Mouse (Mus musculus): ENCODE data around the gene Gm20498.
A peak's percentile ranks its signal among the peaks of the same experiment; 100 is the strongest.

Gm20498 gene

GRCm38 (mm10) chr12:81331937-81332874, 200.5 kb downstream of the Gm20498 start:
- DNase-seq, result peak; percentile 78

GRCm38 (mm10) chr12:81331046-81331638, 201.6 kb downstream of the Gm20498 start:
- DNase-seq, result no peak

GRCm38 (mm10) chr12:81324991-81325390, 207.7 kb downstream of the Gm20498 start:
- DNase-seq, result no peak

GRCm38 (mm10) chr12:81324116-81324515, 208.6 kb downstream of the Gm20498 start:
- no peak for DNase-seq

GRCm38 (mm10) chr12:81321021-81321420, 211.7 kb downstream of the Gm20498 start:
- no peak for DNase-seq

GRCm38 (mm10) chr12:81317811-81318210, 214.9 kb downstream of the Gm20498 start:
- DNase-seq, result no peak

- DNase-seq, result peak; percentile 82
Measured at GRCm38 (mm10) chr12:81315953-81316352, 216.8 kb downstream of the Gm20498 start.
